Mouse (Mus musculus) testis, adult 2 months (tissue): ENCODE results near the gene Ppef2. TPM values are rescaled to one million over a fixed set of nuclear protein-coding genes. Genes with fewer than 3 reads are reported as not detected.

Experiments
- H3K27ac ChIP-seq: fragments of 200-500 bp; 2 replicates; pipeline ENCODE4 v1.5.1; 2012; ENCODE audit warnings: low read depth, low read length; ENCODE audit not compliant: control insufficient read depth, insufficient read depth
- H3K27me3 ChIP-seq: fragments of 200-500 bp; 2 replicates; pipeline ENCODE4 v1.6.1; 2012; ENCODE audit warnings: mild to moderate bottlenecking, low read length, moderate library complexity; ENCODE audit not compliant: control insufficient read depth, insufficient read depth
- H3K36me3 ChIP-seq: fragments of 200-500 bp; 2 replicates; pipeline ENCODE4 v1.6.1; 2012; ENCODE audit warnings: mild to moderate bottlenecking, low read length; ENCODE audit not compliant: control insufficient read depth, insufficient read depth
- H3K4me1 ChIP-seq: fragments of 200-500 bp; 2 replicates; pipeline ENCODE4 v1.6.1; 2012; ENCODE audit warnings: low read length; ENCODE audit not compliant: control insufficient read depth, insufficient read depth
- H3K4me3 ChIP-seq: fragments of 200-500 bp; 2 replicates; pipeline ENCODE4 v1.5.1; 2012; ENCODE audit warnings: low read depth, mild to moderate bottlenecking, low read length, moderate library complexity, mixed read lengths; ENCODE audit not compliant: control insufficient read depth
- CTCF ChIP-seq: fragments of 200-500 bp; IDR thresholded peaks from 2 replicates; pipeline ENCODE4 v1.5.1; 2012; ENCODE audit warnings: low read depth, mild to moderate bottlenecking, inconsistent platforms, low read length, moderate library complexity; ENCODE audit not compliant: control insufficient read depth, insufficient read depth, insufficient replicate concordance
- POLR2A ChIP-seq: fragments of 200-500 bp; IDR thresholded peaks from 2 replicates; pipeline ENCODE4 v1.6.1; 2012; ENCODE audit warnings: low read depth, mild to moderate bottlenecking, inconsistent platforms, low read length, moderate library complexity; ENCODE audit not compliant: control insufficient read depth
- polyA plus RNA-seq: library from polyadenylated mRNA; depleted of rRNA; stranded (reverse); fragments of >200 nt; gene quantifications from 2 replicates; pipeline ENCODE4 v1.2.3, GENCODE M21; 2012; rRNA removed

The Ppef2 gene
- polyA plus RNA-seq, 1 experiment: 0.86 TPM

- no peaks in the 10 kb centered on the region for H3K27me3 ChIP-seq
- H3K4me3 ChIP-seq: no peak overlapping the region
- TF ChIP-seq POLR2A (no peak), CTCF (no peak)
- no peak overlapping the region for H3K27ac ChIP-seq
- no peaks in the 10 kb centered on the region for H3K36me3 ChIP-seq
- H3K4me1 ChIP-seq: no peaks in the 10 kb centered on the region
These were observed 72.8 kb downstream of the Ppef2 start for GRCm38 (mm10) chr5:92183071-92183830.

Other genes with a start within 250 kb of the Ppef2 start
- gene Cdkl2, start 212.4 kb downstream of the Ppef2 start, polyA plus RNA-seq: 25.3 and 28.8 TPM in 2 replicates
- gene G3bp2, start 172.6 kb downstream of the Ppef2 start, polyA plus RNA-seq: 16.6 and 20.9 TPM in 2 replicates
- gene Uso1, start 118.3 kb downstream of the Ppef2 start, polyA plus RNA-seq: 8.1 and 8.7 TPM in 2 replicates
- 2.4 and 2.8 TPM in 2 replicates for gene U90926, start 40.9 kb downstream of the Ppef2 start, polyA plus RNA-seq
- gene Naaa, start 21.9 kb upstream of the Ppef2 start, polyA plus RNA-seq: 4.1 and 5.1 TPM in 2 replicates
- 40.2 and 44.7 TPM in 2 replicates for gene Sdad1, start 54.2 kb upstream of the Ppef2 start, polyA plus RNA-seq
- gene Cxcl9, start 71.8 kb upstream of the Ppef2 start, polyA plus RNA-seq: 0.14 and 0.25 TPM in 2 replicates
- gene Art3, start 75.5 kb upstream of the Ppef2 start, polyA plus RNA-seq: 221 and 263 TPM in 2 replicates
- 0.76 TPM in 1 of 2 replicates, not detected in the other for gene Cxcl10, start 92.6 kb upstream of the Ppef2 start, polyA plus RNA-seq
- gene Nup54, start 178.9 kb upstream of the Ppef2 start, polyA plus RNA-seq: 11.8 and 15.2 TPM in 2 replicates